Mouse (Mus musculus) cortical plate, adult 2 months (tissue): ENCODE measurements at regions not wholly inside any gene's neighbourhood (a gene's known extent, or its start where the extent isn't known, plus 50 kb on each side); places are given as distances from the start of the nearest gene placed in this dataset.

Source experiments
- CTCF ChIP-seq: fragments of 200-500 bp; IDR thresholded peaks from 2 replicates; pipeline ENCODE4 v1.5.1; 2011; ENCODE audit warnings: mild to moderate bottlenecking, control low read depth, low read length; ENCODE audit not compliant: insufficient read depth; ENCODE audit errors: extremely low read depth
- POLR2A ChIP-seq: fragments of 200-500 bp; IDR thresholded peaks from 2 replicates; pipeline ENCODE4 v1.6.1; 2011; ENCODE audit warnings: mild to moderate bottlenecking, low read length, control low read depth; ENCODE audit not compliant: insufficient read depth; ENCODE audit errors: extremely low read depth

DNA sequence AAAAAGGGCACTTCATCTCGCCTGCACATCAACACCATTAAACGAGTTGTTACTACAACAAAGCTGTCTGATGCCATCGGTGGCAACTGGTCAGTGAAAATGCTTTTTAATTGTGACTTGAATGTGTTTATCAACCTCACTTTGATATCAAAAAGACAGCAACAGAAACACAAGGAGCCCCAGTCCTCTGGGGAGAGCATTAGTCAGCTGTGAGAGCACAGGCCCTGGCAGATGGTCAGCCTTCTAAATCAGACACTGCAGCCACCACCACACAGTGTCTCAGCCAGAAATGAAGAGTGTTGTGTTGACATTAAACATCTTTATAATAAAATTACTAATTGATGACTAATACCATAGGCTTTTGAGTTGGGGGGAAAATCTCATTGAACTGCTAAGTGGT, 115.8 kb upstream of the Rcn1 start:
- no peak for TF ChIP-seq CTCF
- TF ChIP-seq POLR2A, result no peak
